Mouse (Mus musculus): ENCODE measurements around the gene Morn1. TPM values are rescaled to one million over a fixed set of nuclear protein-coding genes. Genes with fewer than 3 reads are reported as not detected.

Gene Morn1
- total RNA-seq, 2 experiments from 2014 or later, result 2.8 to 3.8 TPM

GRCm38 (mm10) chr4:155183201-155183600 is 96.8 kb downstream of the Morn1 start:
- intact Hi-C loops (cut with DNase I), result no loop called here
- no peak for DNase-seq

- DNase-seq, result peak in 1 of 2 experiments; percentile 56
- intact Hi-C loops (cut with DNase I), result no loop called here
Observed at GRCm38 (mm10) chr4:155184248-155185070, 98.1 kb downstream of the Morn1 start.

- DNase-seq, result no peak
- intact Hi-C loops (cut with DNase I), result no loop called here
Observed at GRCm38 (mm10) chr4:155185845-155186244, 99.5 kb downstream of the Morn1 start.

GRCm38 (mm10) chr4:155187192-155187674 is 100.9 kb downstream of the Morn1 start:
- no peak for DNase-seq

GRCm38 (mm10) chr4:155188341-155188740 is 102.0 kb downstream of the Morn1 start:
- intact Hi-C loops (cut with DNase I), result no loop called here

More at GRCm38 (mm10) chr4:155187192-155187674, 100.9 kb downstream of the Morn1 start:
- intact Hi-C loops (cut with DNase I), result no loop called here

GRCm38 (mm10) chr4:155188803-155189202 is 102.4 kb downstream of the Morn1 start:
- no peak for DNase-seq
- intact Hi-C loops (cut with DNase I), result no loop called here

More at GRCm38 (mm10) chr4:155188341-155188740, 102.0 kb downstream of the Morn1 start:
- DNase-seq, result no peak

- peak in 1 of 2 experiments; percentile 58 for DNase-seq
- intact Hi-C loops (cut with DNase I), result no loop called here
Observed at GRCm38 (mm10) chr4:155189711-155190139, 103.3 kb downstream of the Morn1 start.

- DNase-seq, result no peak
- intact Hi-C loops (cut with DNase I), result no loop called here
Observed at GRCm38 (mm10) chr4:155190275-155190674, 103.9 kb downstream of the Morn1 start.

Other genes starting within 250 kb of the Morn1 start
- under 1 TPM; 0.17 to 0.45 TPM for gene Ttc34, start 249.1 kb upstream of the Morn1 start, total RNA-seq (2021)
- gene Mmel1, start 217.0 kb upstream of the Morn1 start, total RNA-seq (2021), result under 1 TPM; 0.32 to 0.48 TPM
- 10 to 100 TPM; 61.7 to 64.3 TPM for gene Fam213b, start 187.4 kb upstream of the Morn1 start, total RNA-seq (2021)
- gene Tnfrsf14, start 158.0 kb upstream of the Morn1 start, total RNA-seq (2021), result 1 to 10 TPM; 4.1 to 5.7 TPM
- not detected for gene Hes5, start 125.7 kb upstream of the Morn1 start, total RNA-seq (2021)
- 10 to 100 TPM; 36.5 to 36.8 TPM for gene Pank4, start 122.5 kb upstream of the Morn1 start, total RNA-seq (2021)
- not detected for gene Plch2, start 29.8 kb upstream of the Morn1 start, total RNA-seq (2021)
- 10 to 100 TPM; 18.4 to 23.7 TPM for gene Pex10, start 19.6 kb upstream of the Morn1 start, total RNA-seq (2021)
- 10 to 100 TPM; 71.8 to 77.3 TPM for gene Rer1, start 195 bp upstream of the Morn1 start, total RNA-seq (2021)
- gene Ski, start 136.0 kb downstream of the Morn1 start, total RNA-seq (2021), result 10 to 100 TPM; 89.2 to 89.6 TPM
- gene Faap20, start 163.2 kb downstream of the Morn1 start, total RNA-seq (2021), result 10 to 100 TPM; 25.7 to 28.2 TPM